Mouse (Mus musculus): ENCODE data around the gene Psmc3. TPM values are rescaled to one million over a fixed set of nuclear protein-coding genes. Genes with fewer than 3 reads are reported as not detected.
"Not testable (repeated sequence)": the region's sequence is repeated elsewhere in the genome, so short reads cannot be mapped to it uniquely, and the experiment has no call there.

Gene Psmc3
- 282 and 288 TPM in 2 replicates for polyA plus RNA-seq (2015; fragmentation: Nextera tagmentation; extraction: Ambion mirVana)

DNA sequence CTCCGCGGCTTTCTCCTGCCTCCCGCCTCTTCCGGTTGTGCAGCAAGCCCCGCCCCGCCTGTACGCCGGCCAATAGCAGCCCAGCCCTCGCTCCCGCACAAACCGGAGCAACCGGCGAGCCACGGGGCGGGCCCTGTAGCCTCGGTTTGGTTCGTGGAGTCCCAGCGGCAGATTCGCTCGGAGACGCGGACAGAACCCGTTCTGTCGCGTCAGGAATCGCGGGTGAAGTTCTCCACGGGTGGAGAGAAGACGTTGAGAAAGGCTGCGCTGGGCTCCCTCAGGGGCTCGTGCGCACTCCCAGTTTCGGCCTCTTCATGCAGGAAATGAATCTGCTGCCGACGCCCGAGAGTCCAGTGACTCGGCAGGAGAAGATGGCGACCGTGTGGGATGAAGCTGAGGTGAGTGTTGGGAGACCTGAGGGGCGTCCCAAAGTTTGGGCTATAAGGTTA lies at the start of gene Psmc3:
Gene Psmc3 (plus strand): TSS at position 76 of the 449 bp plus-strand sequence.
- peak within 1 kb of the TSS; percentile 85 for H3K9ac ChIP-seq
- H3K27ac ChIP-seq (replicated peaks), result peak within 1 kb of the TSS; percentile 88
- WGBS, result under 1% methylated on average over 40 of the region's 40 CpGs
- H3K9me3 ChIP-seq (replicated peaks), result no peaks in the 10 kb centered on the region
- peak within 1 kb of the TSS; percentile 84 for H3K4me2 ChIP-seq (replicated peaks)
- peak; percentile 95 for ATAC-seq (ENCODE audit: insufficient number of reproducible peaks, low FRiP score, low TSS enrichment, low read depth)
- H3K36me3 ChIP-seq, result peaks cover 49% of the 10 kb centered on the region
- peaks cover 13% of the 10 kb centered on the region for H3K4me1 ChIP-seq
- H3K27me3 ChIP-seq, result no peaks in the 10 kb centered on the region
- peak within 1 kb of the TSS; percentile 94 for H3K4me3 ChIP-seq (replicated peaks)

DNA sequence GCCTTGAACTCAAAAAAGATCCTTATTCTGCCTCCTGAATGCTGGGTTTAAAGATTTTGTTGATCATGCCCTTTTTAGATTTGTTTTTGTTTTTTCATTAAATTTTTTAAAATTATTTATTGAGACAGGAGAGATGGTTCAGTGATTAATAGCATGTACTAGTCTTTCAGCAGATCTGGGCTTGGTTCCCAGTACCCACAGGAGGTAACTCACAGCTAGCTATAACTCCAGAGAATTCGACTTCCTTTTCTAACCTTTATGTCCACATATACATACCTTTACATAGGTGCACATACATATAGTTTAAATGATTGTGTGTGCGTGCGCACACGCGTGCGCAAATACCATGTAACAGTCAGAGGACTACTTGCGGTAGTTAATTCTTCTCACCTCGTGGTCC lies 45.3 kb upstream of the Psmc3 start:
- WGBS, result 98% methylated on average over 8 of the region's 8 CpGs

DNA sequence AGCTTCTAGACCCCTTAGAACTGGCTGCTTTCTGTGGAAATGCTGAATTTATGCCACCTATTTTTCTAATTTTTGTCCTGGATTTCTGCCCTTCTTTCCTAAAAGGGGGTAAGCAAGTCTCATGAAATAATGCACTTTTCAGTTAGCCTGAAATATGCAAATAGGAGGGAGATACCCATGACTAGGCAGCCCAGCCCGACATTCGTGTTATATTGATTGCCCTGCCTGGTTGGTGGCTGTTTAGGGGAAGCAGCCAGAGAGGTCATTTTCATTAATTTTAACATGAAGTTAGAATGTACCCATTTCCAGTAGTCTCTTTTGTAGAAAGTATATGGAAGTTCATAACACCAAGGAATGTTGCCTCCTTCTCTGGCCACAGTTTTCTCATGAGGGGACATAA lies 39.9 kb upstream of the Psmc3 start:
- Histone ChIP-seq H3K27me3 (no peaks in the 10 kb centered on the region), H3K27ac (replicated peaks) (no peak overlapping the region), H3K36me3 (peaks cover 72% of the 10 kb centered on the region), H3K9me3 (replicated peaks) (no peaks in the 10 kb centered on the region), H3K4me1 (no peaks in the 10 kb centered on the region), H3K9ac (no peak overlapping the region), H3K4me3 (replicated peaks) (no peak overlapping the region), H3K4me2 (replicated peaks) (no peak overlapping the region)
- 94% methylated on average over 2 of the region's 2 CpGs for WGBS
- no peak for ATAC-seq (ENCODE audit: insufficient number of reproducible peaks, low FRiP score, low TSS enrichment, low read depth)

More for the DNA sequence above, 45.3 kb upstream of the Psmc3 start:
- no peaks in the 10 kb centered on the region for H3K4me1 ChIP-seq
- no peak overlapping the region for H3K4me2 ChIP-seq (replicated peaks)
- H3K36me3 ChIP-seq, result peaks cover 73% of the 10 kb centered on the region
- no peaks in the 10 kb centered on the region for H3K27me3 ChIP-seq
- no peaks in the 10 kb centered on the region for H3K9me3 ChIP-seq (replicated peaks)
- H3K4me3 ChIP-seq (replicated peaks), result no peak overlapping the region
- no peak for ATAC-seq (ENCODE audit: insufficient number of reproducible peaks, low FRiP score, low TSS enrichment, low read depth)
- H3K27ac ChIP-seq (replicated peaks), result no peak overlapping the region
- no peak overlapping the region for H3K9ac ChIP-seq

DNA sequence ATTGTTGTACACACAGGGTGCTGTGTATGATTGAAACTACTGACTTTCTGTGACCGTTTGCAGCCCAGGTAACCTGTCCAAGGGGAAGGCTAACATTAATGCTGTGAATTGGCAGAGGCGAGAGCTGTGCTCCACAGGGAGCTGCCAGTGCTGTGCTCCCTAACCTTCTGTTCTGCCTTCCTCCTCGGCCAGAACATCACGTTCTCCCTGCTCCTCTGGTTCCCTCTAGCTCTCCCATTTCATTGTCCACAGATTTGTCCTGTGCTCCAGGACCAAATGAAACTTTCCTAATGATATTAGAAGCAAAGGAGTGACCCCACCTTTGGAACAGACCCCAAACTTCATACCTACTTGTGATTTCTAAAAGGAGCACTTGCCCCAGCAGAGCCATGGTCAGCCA lies 38.4 kb upstream of the Psmc3 start:
- WGBS, result 83% methylated on average over 4 of the region's 4 CpGs
- Histone ChIP-seq H3K4me2 (replicated peaks) (no peak overlapping the region), H3K27ac (replicated peaks) (no peak overlapping the region), H3K4me1 (no peaks in the 10 kb centered on the region), H3K27me3 (no peaks in the 10 kb centered on the region), H3K36me3 (peaks cover 66% of the 10 kb centered on the region), H3K9ac (no peak overlapping the region), H3K9me3 (replicated peaks) (no peaks in the 10 kb centered on the region), H3K4me3 (replicated peaks) (no peak overlapping the region)
- ATAC-seq (ENCODE audit: insufficient number of reproducible peaks, low FRiP score, low TSS enrichment, low read depth), result no peak

DNA sequence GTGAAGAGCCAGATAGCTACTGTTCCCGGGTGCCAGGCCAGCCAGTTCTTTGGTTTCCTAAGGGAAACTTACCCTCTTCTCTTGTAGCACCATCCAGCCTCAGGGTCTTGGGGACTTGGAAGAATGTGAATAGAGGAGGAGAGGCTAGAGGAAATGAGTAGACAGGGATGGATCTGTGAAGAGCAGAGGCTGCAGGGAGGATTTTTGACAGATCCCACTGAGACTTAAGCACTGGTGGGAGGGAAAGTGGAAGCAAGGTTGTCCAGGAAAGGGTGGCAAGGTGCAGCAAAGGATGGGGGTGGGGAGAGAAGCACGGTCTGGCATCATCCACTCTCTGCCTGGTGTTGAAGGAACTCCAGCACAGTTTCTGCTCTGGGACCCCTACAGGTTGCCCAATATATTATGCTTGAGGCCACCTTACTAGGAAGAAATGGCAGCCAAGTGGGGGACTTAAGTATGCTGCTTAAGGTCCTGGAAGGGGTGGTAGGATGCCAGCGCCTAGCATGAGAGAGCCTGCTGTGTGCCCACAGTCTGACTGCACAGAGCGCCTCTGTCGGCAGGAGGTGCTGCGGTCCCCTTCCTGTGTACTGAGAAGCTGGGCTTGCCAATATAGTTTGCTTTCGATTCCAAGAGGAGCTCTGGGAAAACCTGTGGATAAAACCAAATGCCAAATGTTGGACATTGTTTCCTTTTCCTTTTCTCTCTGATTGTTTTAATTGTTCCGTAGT lies 35.6 kb upstream of the Psmc3 start:
- 86% methylated on average over 8 of the region's 8 CpGs for WGBS
- no peaks in the 10 kb centered on the region for H3K9me3 ChIP-seq (replicated peaks)

GRCm38 (mm10) chr2:91019911-91020310 lies 33.9 kb upstream of the Psmc3 start:
- peaks cover 39% of the 10 kb centered on the region for H3K36me3 ChIP-seq
- no peak overlapping the region for H3K27ac ChIP-seq (replicated peaks)
- no peak overlapping the region for H3K4me2 ChIP-seq (replicated peaks)
- 96% methylated on average over 3 of the region's 3 CpGs for WGBS
- H3K27me3 ChIP-seq, result no peaks in the 10 kb centered on the region
- no peak overlapping the region for H3K4me3 ChIP-seq (replicated peaks)
- H3K4me1 ChIP-seq, result no peaks in the 10 kb centered on the region
- ATAC-seq (ENCODE audit: insufficient number of reproducible peaks, low FRiP score, low TSS enrichment, low read depth), result no peak
- no peaks in the 10 kb centered on the region for H3K9me3 ChIP-seq (replicated peaks)
- H3K9ac ChIP-seq, result no peak overlapping the region

More for the DNA sequence above, 35.6 kb upstream of the Psmc3 start:
- no peak for ATAC-seq (ENCODE audit: insufficient number of reproducible peaks, low FRiP score, low TSS enrichment, low read depth)
- Histone ChIP-seq H3K27me3 (no peaks in the 10 kb centered on the region), H3K4me1 (no peaks in the 10 kb centered on the region), H3K36me3 (peaks cover 56% of the 10 kb centered on the region), H3K4me3 (replicated peaks) (no peak overlapping the region), H3K9ac (no peak overlapping the region), H3K4me2 (replicated peaks) (no peak overlapping the region), H3K27ac (replicated peaks) (no peak overlapping the region)

- not testable (repeated sequence) for H3K9me3 ChIP-seq (replicated peaks); H3K27me3 ChIP-seq; H3K4me2 ChIP-seq (replicated peaks); ATAC-seq (ENCODE audit: insufficient number of reproducible peaks, low FRiP score, low TSS enrichment, low read depth); H3K27ac ChIP-seq (replicated peaks); H3K9ac ChIP-seq; H3K4me3 ChIP-seq (replicated peaks); H3K4me1 ChIP-seq
- peaks cover 24% of the 10 kb centered on the region for H3K36me3 ChIP-seq
- WGBS, result 98% methylated on average over 7 of the region's 7 CpGs
Observed at GRCm38 (mm10) chr2:91022266-91022665, 31.5 kb upstream of the Psmc3 start.

- peaks cover 19% of the 10 kb centered on the region for H3K36me3 ChIP-seq
- ATAC-seq (ENCODE audit: insufficient number of reproducible peaks, low FRiP score, low TSS enrichment, low read depth), result no peak
- no peak overlapping the region for H3K27ac ChIP-seq (replicated peaks)
- H3K27me3 ChIP-seq, result no peaks in the 10 kb centered on the region
- H3K9ac ChIP-seq, result no peak overlapping the region
- WGBS, result 60% methylated on average over 2 of the region's 2 CpGs
- no peak overlapping the region for H3K4me2 ChIP-seq (replicated peaks)
- no peaks in the 10 kb centered on the region for H3K9me3 ChIP-seq (replicated peaks)
- H3K4me3 ChIP-seq (replicated peaks), result no peak overlapping the region
- no peaks in the 10 kb centered on the region for H3K4me1 ChIP-seq
Observed at GRCm38 (mm10) chr2:91023131-91023530, 30.7 kb upstream of the Psmc3 start.

GRCm38 (mm10) chr2:91023956-91024355 lies 29.9 kb upstream of the Psmc3 start:
- 100% methylated on average over 1 of the region's 1 CpGs for WGBS
- H3K27me3 ChIP-seq, result no peaks in the 10 kb centered on the region

DNA sequence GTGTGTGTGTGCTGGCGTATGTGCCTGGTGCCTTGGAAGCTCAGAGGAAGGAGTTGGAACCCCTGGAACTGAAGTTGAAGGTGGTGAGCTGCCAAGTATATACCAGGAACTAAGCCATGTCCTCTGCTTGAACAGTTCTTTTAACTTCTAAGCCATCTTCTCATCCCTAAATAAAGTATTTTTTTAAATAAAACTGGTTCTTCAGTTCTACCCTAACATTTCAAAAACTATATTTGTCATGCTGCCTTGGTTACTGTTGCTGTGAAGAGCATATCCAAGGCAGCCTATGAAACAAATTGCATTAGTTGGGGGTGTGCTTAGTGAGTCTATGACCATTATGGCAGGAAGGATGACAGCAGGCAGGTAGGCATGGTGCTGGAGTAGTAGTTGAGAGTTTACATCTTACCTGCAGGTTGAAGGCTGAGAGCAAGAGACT lies 28.7 kb upstream of the Psmc3 start:
- 85% methylated on average over 1 of the region's 1 CpGs for WGBS
- H3K4me1 ChIP-seq, result no peaks in the 10 kb centered on the region
- ATAC-seq (ENCODE audit: insufficient number of reproducible peaks, low FRiP score, low TSS enrichment, low read depth), result no peak
- no peaks in the 10 kb centered on the region for H3K9me3 ChIP-seq (replicated peaks)
- H3K27me3 ChIP-seq, result no peaks in the 10 kb centered on the region
- no peak overlapping the region for H3K4me2 ChIP-seq (replicated peaks)
- H3K27ac ChIP-seq (replicated peaks), result no peak overlapping the region
- no peak overlapping the region for H3K9ac ChIP-seq
- H3K4me3 ChIP-seq (replicated peaks), result no peak overlapping the region
- H3K36me3 ChIP-seq, result peaks cover 10% of the 10 kb centered on the region

More at GRCm38 (mm10) chr2:91023956-91024355, 29.9 kb upstream of the Psmc3 start:
- Histone ChIP-seq H3K9me3 (replicated peaks) (no peaks in the 10 kb centered on the region), H3K36me3 (peaks cover 16% of the 10 kb centered on the region), H3K4me2 (replicated peaks) (no peak overlapping the region), H3K4me1 (no peaks in the 10 kb centered on the region), H3K27ac (replicated peaks) (no peak overlapping the region), H3K9ac (no peak overlapping the region), H3K4me3 (replicated peaks) (no peak overlapping the region)
- ATAC-seq (ENCODE audit: insufficient number of reproducible peaks, low FRiP score, low TSS enrichment, low read depth), result no peak

- H3K4me3 ChIP-seq (replicated peaks), result no peak overlapping the region
- 75% methylated on average over 1 of the region's 1 CpGs for WGBS
- 0 out of 2 replicates have a peak, but pooled peaks cover 2% of the 10 kb centered on the region for H3K36me3 ChIP-seq
- H3K27ac ChIP-seq (replicated peaks), result no peak overlapping the region
- H3K4me1 ChIP-seq, result no peaks in the 10 kb centered on the region
- no peaks in the 10 kb centered on the region for H3K27me3 ChIP-seq
- H3K4me2 ChIP-seq (replicated peaks), result no peak overlapping the region
- ATAC-seq (ENCODE audit: insufficient number of reproducible peaks, low FRiP score, low TSS enrichment, low read depth), result no peak
- no peak overlapping the region for H3K9ac ChIP-seq
- H3K9me3 ChIP-seq (replicated peaks), result no peaks in the 10 kb centered on the region
Observed at GRCm38 (mm10) chr2:91026491-91026890, 27.3 kb upstream of the Psmc3 start.
